Mouse (Mus musculus): Measurements from ENCODE around the gene Irf4. TPM values are rescaled to one million over a fixed set of nuclear protein-coding genes. Genes with fewer than 3 reads are reported as not detected.
A peak's percentile ranks its signal among the peaks of the same experiment; 100 is the strongest.

Irf4 gene
- polyA plus RNA-seq, 1 experiment from 2014 or later: 0.12 TPM

DNA sequence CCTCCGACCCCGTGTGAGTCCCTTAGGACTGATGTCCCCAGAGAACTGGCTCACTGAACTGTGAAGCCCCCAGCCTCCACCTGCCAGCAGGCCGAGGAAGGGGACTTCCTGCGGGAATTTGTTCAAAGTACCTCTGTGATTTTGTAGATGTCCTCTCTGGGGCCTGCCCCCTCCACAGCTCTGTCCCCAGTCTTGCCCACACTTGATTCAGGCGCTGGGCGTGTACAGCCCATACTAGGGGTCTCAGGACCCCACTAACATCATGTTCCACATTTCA lies 2.2 kb downstream of the Irf4 start:
- no peak for ATAC-seq
- 34% methylated on average over 6 of the region's 6 CpGs for WGBS
- Histone ChIP-seq H3K4me2 (replicated peaks; ENCODE audit: low read depth) (no peak overlapping the region), H3K9ac (ENCODE audit: low read depth, low read length) (no peak overlapping the region), H3K4me1 (replicated peaks; ENCODE audit: control insufficient read depth, insufficient read depth, low read length) (0 out of 2 replicates have a peak, but pooled peaks cover 3% of the 10 kb centered on the region), H3K4me3 (ENCODE audit: low read depth, low read length) (no peak overlapping the region), H3K36me3 (ENCODE audit: control insufficient read depth, insufficient read depth) (no peaks in the 10 kb centered on the region), H3K27me3 (replicated peaks; ENCODE audit: control insufficient read depth, insufficient read depth, low read length) (peaks cover 53% of the 10 kb centered on the region), H3K27ac (ENCODE audit: low read depth, low read length) (no peak overlapping the region), H3K9me3 (ENCODE audit: control insufficient read depth) (no peaks in the 10 kb centered on the region)
- no peak for TF ChIP-seq CTCF (IDR thresholded peaks at IDR 0.05; ENCODE audit: low read depth)

DNA sequence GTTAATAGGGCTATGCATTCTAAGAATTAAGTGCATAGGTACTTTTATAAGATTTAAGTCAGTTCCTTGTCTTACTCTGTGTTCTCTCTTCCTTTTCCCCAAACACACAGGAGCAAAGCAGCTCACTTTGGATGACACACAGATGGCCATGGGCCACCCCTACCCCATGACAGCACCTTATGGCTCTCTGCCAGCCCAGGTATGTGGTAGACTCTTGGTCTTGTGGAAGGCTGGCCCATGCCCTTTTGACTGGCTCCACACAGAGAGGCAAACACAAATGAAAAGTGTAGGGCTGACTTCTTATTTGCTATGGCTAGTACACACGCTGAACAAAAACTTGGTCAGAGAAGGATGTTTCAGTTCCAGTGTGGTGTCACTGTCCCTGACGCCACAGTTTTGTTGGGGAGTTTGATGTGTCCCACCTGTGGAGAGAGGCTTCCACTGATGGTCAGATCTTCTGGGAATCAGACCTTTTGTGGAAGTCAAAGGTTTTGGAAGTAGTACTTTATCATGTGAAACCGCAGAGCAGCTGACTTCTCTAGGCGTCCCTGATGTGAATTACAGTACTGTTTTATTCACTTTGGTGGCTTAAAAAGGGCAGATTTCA lies 3.7 kb downstream of the Irf4 start:
- Histone ChIP-seq H3K4me2 (replicated peaks; ENCODE audit: low read depth) (no peak overlapping the region), H3K9me3 (ENCODE audit: control insufficient read depth) (no peaks in the 10 kb centered on the region), H3K4me3 (ENCODE audit: low read depth, low read length) (no peak overlapping the region), H3K27me3 (replicated peaks; ENCODE audit: control insufficient read depth, insufficient read depth, low read length) (peaks cover 42% of the 10 kb centered on the region), H3K27ac (ENCODE audit: low read depth, low read length) (no peak overlapping the region), H3K4me1 (replicated peaks; ENCODE audit: control insufficient read depth, insufficient read depth, low read length) (0 out of 2 replicates have a peak, but pooled peaks cover 3% of the 10 kb centered on the region), H3K36me3 (ENCODE audit: control insufficient read depth, insufficient read depth) (no peaks in the 10 kb centered on the region), H3K9ac (ENCODE audit: low read depth, low read length) (no peak overlapping the region)
- no peak for TF ChIP-seq CTCF (IDR thresholded peaks at IDR 0.05; ENCODE audit: low read depth)
- WGBS: 77% methylated on average over 4 of the region's 4 CpGs
- no peak for ATAC-seq

DNA sequence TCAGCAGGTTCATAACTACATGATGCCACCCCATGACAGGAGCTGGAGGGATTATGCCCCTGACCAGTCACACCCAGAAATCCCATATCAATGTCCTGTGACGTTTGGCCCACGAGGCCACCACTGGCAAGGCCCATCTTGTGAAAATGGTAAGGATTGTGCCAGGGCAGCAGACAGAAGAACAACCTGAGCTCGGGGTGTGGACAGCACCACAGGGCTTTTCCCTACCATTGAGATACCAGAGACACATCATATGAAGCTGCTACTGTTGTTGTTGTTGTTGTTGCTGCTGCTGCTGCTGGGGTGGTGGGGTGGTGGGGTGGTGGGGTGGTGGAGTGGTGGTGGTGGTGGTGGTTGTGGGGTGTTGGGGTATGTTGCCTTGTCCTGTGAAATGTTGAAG lies 4.4 kb downstream of the Irf4 start:
- TF ChIP-seq CTCF (IDR thresholded peaks at IDR 0.05; ENCODE audit: low read depth): no peak

DNA sequence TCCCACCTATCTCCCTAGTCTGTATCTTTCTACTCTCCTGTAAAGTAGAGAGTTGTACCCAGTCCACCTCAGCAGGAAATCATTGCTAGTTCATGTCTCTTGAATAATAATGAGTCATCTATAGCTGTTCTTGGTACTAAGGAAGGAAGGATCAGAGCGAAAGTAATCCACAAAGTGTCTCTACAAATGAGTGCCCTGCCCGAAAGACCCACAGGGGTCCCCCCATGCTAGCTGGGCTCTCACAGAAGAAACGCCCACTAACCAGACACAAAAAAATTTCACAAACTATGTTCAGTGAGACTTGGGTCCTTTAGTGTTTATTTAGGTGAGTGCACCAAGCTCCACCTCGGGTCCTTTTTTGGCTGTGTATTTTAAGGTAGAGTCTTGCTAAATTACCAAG lies 5.0 kb downstream of the Irf4 start:
- no peaks in the 10 kb centered on the region for H3K36me3 ChIP-seq (ENCODE audit: control insufficient read depth, insufficient read depth)

More for the DNA sequence above, 4.4 kb downstream of the Irf4 start:
- ATAC-seq: no peak
- H3K4me1 ChIP-seq (replicated peaks; ENCODE audit: control insufficient read depth, insufficient read depth, low read length): 0 out of 2 replicates have a peak, but pooled peaks cover 3% of the 10 kb centered on the region
- H3K36me3 ChIP-seq (ENCODE audit: control insufficient read depth, insufficient read depth): no peaks in the 10 kb centered on the region
- no peak overlapping the region for H3K4me3 ChIP-seq (ENCODE audit: low read depth, low read length)
- H3K27me3 ChIP-seq (replicated peaks; ENCODE audit: control insufficient read depth, insufficient read depth, low read length): peaks cover 36% of the 10 kb centered on the region
- H3K4me2 ChIP-seq (replicated peaks; ENCODE audit: low read depth): no peak overlapping the region
- WGBS: 82% methylated on average over 3 of the region's 3 CpGs
- no peaks in the 10 kb centered on the region for H3K9me3 ChIP-seq (ENCODE audit: control insufficient read depth)
- H3K27ac ChIP-seq (ENCODE audit: low read depth, low read length): no peak overlapping the region
- H3K9ac ChIP-seq (ENCODE audit: low read depth, low read length): no peak overlapping the region

DNA sequence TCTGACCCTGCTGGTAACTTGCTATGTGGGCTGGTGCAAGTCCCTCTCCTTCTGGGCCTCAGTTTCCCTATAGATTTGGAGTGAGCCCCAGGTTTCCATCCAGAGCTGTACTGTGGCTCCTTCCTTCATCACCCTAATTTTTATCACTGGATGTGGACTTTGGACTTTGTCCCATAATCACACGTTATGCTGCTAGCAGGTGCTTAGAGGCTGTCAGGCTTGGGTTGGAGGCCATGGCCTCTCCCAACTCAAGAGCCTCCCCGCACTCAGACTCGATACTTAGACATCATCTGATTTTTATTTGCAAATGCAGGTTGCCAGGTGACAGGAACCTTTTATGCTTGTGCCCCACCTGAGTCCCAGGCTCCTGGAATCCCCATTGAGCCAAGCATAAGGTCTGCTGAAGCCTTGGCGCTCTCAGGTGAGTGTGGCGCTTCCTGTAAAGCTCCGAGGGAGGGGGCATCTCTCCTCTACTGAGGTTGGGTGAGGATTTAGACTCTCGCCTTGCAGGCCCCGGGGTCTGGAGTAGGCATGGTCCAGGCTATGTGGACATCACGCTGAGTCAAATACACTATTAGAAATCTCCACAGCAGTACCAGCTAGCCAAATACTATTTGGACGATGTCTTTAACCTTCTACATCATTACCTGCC lies 5.9 kb downstream of the Irf4 start:
- Histone ChIP-seq H3K36me3 (ENCODE audit: control insufficient read depth, insufficient read depth) (no peaks in the 10 kb centered on the region), H3K27me3 (replicated peaks; ENCODE audit: control insufficient read depth, insufficient read depth, low read length) (peaks cover 21% of the 10 kb centered on the region), H3K9ac (ENCODE audit: low read depth, low read length) (no peak overlapping the region), H3K4me1 (replicated peaks; ENCODE audit: control insufficient read depth, insufficient read depth, low read length) (no peaks in the 10 kb centered on the region), H3K27ac (ENCODE audit: low read depth, low read length) (no peak overlapping the region), H3K4me2 (replicated peaks; ENCODE audit: low read depth) (no peak overlapping the region), H3K4me3 (ENCODE audit: low read depth, low read length) (no peak overlapping the region), H3K9me3 (ENCODE audit: control insufficient read depth) (no peaks in the 10 kb centered on the region)
- whole genome bisulfite sequencing: 65% methylated on average over 10 of the region's 10 CpGs
- TF ChIP-seq CTCF (IDR thresholded peaks at IDR 0.05; ENCODE audit: low read depth): no peak
- ATAC-seq: peak; percentile 61; the same call in 1 of the 2 replicates

More for the DNA sequence above, 5.0 kb downstream of the Irf4 start:
- TF ChIP-seq CTCF (IDR thresholded peaks at IDR 0.05; ENCODE audit: low read depth): no peak
- H3K9me3 ChIP-seq (ENCODE audit: control insufficient read depth): no peaks in the 10 kb centered on the region
- no peak overlapping the region for H3K9ac ChIP-seq (ENCODE audit: low read depth, low read length)
- H3K4me3 ChIP-seq (ENCODE audit: low read depth, low read length): no peak overlapping the region
- ATAC-seq: no peak
- no peak overlapping the region for H3K4me2 ChIP-seq (replicated peaks; ENCODE audit: low read depth)
- H3K27ac ChIP-seq (ENCODE audit: low read depth, low read length): no peak overlapping the region
- no peaks in the 10 kb centered on the region for H3K4me1 ChIP-seq (replicated peaks; ENCODE audit: control insufficient read depth, insufficient read depth, low read length)
- WGBS: 88% methylated on average over 4 of the region's 4 CpGs
- peaks cover 30% of the 10 kb centered on the region for H3K27me3 ChIP-seq (replicated peaks; ENCODE audit: control insufficient read depth, insufficient read depth, low read length)

DNA sequence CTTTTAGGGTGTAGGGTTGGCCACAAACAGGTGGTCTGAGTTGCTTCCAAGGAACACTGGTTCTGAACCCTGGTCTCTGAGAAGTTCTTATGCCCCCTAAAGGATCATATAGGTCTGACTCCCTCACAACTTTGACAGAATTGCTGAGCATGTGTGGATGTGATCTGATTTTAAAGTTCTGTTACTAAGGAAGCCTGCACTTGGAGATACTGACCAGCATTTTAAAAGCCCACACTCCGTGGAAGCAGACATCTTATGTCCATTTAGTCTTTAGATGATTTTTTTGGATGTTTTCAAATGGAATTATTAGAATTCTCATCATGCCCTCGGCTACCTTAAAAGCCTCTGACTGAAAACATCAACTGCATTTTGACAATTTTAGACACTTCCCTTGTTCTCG lies 6.6 kb downstream of the Irf4 start:
- WGBS: 78% methylated on average over 3 of the region's 3 CpGs
- ATAC-seq: no peak
- TF ChIP-seq CTCF (IDR thresholded peaks at IDR 0.05; ENCODE audit: low read depth): no peak

More for the DNA sequence above, 6.6 kb downstream of the Irf4 start:
- H3K9me3 ChIP-seq (ENCODE audit: control insufficient read depth): no peaks in the 10 kb centered on the region
- no peaks in the 10 kb centered on the region for H3K36me3 ChIP-seq (ENCODE audit: control insufficient read depth, insufficient read depth)
- no peak overlapping the region for H3K9ac ChIP-seq (ENCODE audit: low read depth, low read length)
- H3K4me3 ChIP-seq (ENCODE audit: low read depth, low read length): no peak overlapping the region
- no peak overlapping the region for H3K4me2 ChIP-seq (replicated peaks; ENCODE audit: low read depth)
- H3K4me1 ChIP-seq (replicated peaks; ENCODE audit: control insufficient read depth, insufficient read depth, low read length): no peaks in the 10 kb centered on the region
- peaks cover 15% of the 10 kb centered on the region for H3K27me3 ChIP-seq (replicated peaks; ENCODE audit: control insufficient read depth, insufficient read depth, low read length)
- no peak overlapping the region for H3K27ac ChIP-seq (ENCODE audit: low read depth, low read length)
